Mouse (Mus musculus) inflammation-experienced regulatory T-cells, adult 6 months (primary cell): ENCODE measurements around the gene U90926. TPM values are rescaled to one million over a fixed set of nuclear protein-coding genes. Genes with fewer than 3 reads are reported as not detected.
"Not testable (repeated sequence)": the region's sequence is repeated elsewhere in the genome, so short reads cannot be mapped to it uniquely, and the experiment has no call there.

Source experiments
- ATAC-seq: one replicate; pipeline ENCODE4 v1.8.0; 2017
- polyA plus RNA-seq, 3 experiments: library from polyadenylated mRNA; unstranded; fragments of 100-300 nt; shearing (Covaris generic); gene quantifications; one replicate each; pipeline ENCODE4 v1.2.1; 2017

Gene U90926
- polyA plus RNA-seq, 3 experiments from 2014 or later = not detected

DNA sequence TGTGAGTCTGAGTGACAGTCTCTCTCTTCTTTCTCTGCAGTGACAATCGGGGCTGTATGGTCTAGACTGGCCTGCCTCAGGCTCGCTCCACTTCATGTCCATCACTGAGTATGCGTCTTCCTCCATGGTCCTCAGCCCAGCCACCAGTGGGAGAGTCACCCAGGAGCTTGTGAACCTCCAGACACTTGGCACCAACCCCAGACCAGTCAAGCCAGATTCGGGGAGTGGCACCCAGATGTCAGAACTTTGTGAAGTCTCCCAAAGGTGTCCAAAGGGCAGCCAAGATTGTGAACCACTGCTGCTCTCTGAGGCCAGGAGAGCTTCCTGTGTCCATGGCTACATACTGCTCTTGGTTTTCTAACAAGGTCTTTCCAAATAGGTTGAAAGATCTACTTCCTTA lies 3.0 kb downstream of the U90926 start:
- ATAC-seq = no peak

DNA sequence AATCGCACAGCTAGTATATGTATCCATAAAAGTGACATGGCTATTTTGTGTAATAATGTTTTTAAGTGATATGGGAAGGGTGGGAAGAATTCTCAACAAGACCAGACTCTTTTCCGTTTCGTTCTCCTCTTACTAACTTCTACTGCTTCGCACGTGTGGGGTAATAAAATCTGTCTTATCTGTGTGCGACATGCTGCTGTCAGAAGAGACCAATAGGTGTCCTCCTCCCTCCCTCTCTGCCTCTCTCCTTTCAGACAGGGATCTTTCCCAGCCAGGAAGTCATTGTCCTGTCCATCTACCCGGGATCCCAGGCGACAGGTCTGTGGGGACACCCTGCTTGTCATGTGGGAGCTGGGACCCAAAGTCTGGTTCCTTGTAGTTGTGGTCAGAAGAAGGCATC lies 5.0 kb downstream of the U90926 start:
- ATAC-seq = no peak

DNA sequence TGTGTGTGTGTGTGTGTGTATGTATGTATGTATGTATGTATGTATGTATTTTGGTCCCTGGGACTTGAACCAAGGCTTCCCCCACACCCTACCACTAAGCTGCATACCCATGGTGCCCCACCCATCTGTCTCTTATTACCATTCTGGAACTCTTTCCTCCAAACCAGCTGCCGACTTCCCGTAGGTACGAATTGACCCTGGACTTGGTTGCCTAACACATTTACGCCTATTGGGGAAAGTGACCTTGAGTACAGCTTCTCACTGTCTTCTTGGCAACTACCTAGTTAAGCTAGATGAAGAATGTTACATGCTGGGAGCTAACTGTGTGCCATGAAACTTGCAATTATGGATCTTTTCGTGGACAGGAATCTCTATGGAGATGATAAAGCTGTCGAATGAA lies 9.1 kb downstream of the U90926 start:
- ATAC-seq = no peak

DNA sequence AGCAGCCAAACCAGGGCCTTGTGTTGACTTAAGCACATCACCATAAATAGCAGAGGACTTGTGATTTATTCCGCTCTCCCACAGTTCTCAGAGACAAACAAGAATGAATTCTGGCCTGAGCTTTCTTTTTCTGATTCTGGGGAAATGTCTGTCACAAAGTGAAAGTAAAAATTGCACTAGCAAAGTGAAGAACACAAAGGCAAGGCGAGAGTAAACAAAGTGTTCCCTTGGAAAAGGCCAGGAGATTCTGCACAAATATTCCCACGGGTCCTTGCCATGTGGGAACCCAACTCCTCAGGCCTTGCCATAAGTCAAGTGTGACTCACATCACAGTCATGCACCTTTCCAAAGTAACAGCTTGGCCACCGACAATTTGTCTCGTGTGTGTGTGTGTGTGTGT lies 9.5 kb downstream of the U90926 start:
- no peak for ATAC-seq

DNA sequence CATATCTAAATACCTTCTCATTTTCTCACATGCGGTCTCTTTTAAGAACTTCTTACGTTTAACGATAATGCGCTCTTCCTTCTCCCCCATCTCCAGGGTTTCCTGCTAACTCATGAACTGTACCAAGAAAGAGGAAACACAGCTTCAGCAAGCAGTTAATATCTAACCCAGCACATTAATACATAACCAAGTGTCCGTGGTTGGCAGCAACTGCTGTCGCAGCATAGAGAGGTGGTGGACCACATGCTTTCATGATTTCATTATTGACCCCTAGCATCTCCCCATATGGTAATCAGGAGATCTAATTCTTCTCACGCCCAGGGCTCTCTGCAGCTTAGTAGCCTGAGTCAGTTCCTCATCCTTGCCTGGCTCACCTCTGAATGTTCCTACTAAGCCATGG lies 10.0 kb downstream of the U90926 start:
- no peak for ATAC-seq

DNA sequence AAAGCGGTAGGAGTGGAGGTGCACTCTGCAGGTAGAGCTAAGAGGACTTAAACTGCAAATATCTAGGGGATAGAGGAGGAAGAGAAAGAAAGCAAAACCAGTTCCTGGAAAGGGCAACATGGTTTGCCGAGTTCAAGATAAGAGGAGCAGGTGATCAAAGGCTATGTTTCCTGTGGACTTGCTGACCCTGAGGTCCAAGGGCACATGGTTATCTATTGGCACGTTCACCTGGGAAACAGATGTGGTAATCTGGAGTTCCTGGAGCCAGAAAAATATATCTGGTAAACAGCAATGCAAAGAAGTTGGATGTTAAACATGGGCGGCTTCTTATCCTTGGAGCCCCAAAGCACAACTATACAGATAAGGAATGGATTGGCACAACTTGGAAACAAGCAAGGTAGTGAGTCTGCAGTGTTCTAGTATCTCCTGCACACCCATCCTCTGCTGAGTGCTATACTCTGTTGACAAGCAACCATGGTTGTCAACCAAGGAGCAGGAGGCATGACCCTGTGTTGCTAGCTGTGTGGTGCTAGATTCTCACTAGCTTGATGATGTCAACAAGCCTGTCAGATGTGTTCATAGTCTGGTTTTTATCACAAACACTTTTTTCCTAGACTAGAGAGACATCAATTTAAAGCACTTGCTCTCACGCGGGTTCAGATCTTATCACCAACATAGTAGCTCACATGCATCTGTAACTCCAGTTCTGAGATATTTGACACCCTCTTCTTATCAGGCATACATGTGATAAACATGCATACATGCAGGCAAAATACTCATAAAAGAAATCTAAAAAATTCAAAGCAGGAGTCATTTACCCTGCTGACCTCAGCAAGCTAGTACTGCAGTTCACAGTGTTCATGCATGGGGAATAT lies 10.8 kb downstream of the U90926 start:
- ATAC-seq = peak; percentile 54

DNA sequence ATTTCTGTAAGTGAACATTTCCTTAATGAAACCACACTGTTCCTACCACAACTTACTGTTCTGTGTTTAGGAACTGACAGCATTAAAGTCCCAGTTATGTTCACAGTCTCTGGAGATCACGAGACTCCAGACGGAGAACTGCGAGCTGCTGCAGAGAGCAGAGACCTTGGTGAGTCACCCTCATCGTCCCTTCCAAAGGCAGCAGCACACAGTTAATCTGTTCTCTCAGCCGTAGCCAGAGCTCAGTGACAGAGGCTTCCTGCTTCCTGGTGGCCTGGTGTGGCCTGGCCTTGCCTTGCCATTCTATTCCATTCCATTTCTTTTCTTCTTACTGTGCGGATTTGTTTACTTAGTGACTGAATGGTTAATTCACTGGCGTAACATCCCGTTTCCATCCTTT lies 16.9 kb downstream of the U90926 start:
- no peak for ATAC-seq

DNA sequence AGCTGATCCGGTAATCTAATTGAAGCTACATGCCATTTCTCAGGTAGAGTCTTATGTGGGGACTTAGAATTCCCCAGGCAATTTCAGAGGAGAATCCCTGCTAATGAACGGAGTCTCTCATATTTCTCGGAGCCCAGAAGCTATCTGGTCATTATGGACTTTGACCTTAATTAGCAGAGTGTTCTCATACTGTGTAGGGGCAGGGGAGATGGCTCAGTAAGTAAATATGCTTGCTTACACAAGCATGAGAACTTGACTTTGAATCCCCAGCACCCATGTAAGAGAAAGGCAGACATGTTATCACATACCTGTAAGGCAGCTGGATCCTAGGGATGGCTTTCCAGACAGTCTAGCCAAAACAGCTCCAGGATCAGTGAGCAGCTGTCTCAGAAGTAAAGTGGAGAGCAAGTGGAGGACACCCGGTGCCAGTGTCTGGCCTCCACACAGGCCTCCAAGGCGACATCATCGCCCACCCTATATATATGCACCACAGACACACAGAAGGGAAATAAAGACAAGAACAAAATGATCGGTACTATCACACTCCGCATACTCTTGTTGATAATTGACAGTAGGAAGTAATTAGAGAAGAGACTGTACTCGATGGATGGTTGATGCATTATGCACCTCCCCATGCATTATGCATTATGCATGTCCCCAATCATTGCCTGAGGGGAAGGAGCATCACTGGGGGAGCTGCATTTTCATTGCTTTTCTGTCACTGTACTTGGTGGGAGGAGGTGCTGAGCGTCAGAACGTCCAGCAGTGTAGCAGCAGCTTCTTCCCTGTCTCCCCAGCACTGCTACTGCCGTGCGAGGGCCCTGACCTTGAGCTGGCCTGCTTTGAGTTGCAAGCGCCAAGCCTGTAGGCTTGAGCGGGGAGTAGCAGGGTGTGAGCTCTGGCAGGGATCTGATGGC lies 18.1 kb downstream of the U90926 start:
- no peak for ATAC-seq

DNA sequence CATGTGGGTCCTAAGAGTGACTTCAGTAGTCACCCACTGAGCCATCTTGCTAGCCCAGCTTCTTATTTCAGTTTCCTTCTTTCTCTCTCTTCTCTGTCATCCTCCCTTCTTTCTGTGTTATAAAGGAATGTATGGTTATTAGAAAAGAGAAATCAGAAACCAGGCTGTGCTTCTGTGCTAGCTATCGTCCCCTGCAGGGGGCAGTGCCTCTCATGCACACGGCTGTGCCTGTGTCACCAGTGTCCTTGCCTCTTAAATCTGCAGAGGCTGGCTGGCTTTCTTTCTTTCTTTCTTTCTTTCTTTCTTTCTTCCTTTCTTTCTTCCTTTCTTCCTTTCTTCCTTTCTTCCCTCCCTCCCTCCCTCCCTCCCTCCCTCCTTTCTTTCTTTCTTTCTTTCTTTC lies 19.5 kb downstream of the U90926 start:
- not testable (repeated sequence) for ATAC-seq

DNA sequence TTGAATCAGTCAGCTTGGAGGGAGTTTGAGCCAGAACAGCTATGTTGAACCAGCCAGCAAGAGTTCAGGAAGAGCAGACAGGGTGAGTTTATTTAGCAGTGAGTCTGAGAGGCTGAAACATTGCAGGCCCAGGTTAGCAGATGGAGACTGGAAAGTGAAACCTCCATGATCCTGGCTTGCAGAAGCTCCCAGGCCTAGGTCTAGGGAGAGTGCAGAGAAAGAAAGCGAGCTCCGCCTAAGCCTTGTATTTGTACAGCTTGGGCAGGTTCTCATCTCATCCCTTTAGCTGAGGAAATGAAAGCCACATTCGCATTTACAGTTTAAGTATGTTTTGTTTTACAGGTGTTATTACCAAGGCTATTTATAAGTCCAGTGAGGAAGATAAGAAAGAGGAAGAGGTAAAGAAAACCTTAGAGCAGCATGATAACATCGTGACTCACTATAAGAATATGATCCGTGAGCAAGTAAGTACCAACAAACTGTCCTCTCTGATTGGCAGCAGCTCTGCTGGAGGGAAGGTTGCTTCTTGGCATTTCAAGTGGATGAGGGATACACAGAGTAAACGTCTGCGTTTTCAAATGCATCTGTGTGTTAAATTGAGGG lies 26.2 kb downstream of the U90926 start:
- ATAC-seq = no peak

DNA sequence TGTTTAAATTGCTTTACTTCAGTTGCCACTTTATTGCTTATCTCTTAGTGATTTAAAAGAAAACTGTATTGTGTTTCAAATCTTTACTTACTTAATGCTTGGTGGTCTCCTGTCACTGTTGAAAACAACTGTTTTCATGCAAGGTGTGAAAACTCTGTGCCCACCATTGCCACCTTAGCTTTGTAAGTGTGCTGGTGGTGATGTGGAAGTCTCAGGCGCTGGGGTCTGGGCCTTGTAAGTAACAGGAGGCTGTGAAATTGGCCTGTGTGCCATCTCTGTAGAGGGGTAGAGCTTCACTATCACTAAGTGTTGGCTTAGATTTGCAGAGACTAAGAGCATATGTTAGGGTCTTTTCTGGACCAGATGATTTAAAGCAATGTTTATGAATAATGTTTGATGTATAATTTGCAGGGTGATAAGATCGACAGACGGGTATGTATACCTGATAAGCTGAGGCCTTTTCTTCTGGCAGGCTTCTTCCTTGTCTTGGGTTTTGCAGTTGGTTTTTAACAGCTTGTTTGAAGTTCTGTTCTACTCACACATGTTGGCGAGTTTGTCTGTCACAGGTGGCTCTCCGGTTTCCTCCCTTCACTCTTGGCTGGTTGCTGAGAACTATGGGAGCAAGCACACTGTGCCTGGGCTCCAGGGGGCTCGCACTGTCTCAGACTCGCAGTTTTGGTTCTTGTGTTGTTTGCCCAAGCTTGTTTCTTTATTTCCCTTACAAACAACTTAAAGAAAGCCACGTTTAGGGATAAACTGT lies 32.0 kb downstream of the U90926 start:
- ATAC-seq = no peak

DNA sequence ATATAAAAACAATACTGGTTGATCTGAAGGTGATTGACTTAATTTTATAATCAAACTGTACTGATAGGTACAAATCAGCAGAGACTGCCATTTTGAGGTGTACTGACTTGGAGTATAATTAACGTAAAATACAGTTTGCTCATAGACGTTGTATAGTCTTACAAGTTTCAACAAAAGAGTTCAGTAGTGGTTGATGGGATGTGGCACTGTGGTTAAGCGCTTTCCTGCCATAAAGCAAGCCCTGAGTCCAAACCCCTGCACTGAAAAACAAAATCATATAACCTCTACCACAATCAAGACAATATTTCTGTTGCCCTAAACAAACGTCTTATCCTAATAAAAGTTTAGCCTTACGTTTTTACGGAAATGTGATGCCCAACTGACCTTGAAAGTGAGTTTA lies 49.2 kb downstream of the U90926 start:
- ATAC-seq = no peak

Other genes with a start within 250 kb of the U90926 start
- not detected for gene Odaph, start 227.9 kb downstream of the U90926 start, polyA plus RNA-seq
- 1 to 10 TPM; 1.6 to 3.8 (median 3.6) TPM for gene Cdkl2, start 171.5 kb downstream of the U90926 start, polyA plus RNA-seq
- 100 to 1,000 TPM; 225 to 265 (median 245) TPM for gene G3bp2, start 131.7 kb downstream of the U90926 start, polyA plus RNA-seq
- 10 to 100 TPM; 31.3 to 36.7 (median 34.4) TPM for gene Uso1, start 77.5 kb downstream of the U90926 start, polyA plus RNA-seq
- gene Ppef2, start 40.9 kb upstream of the U90926 start, polyA plus RNA-seq = under 1 TPM; 0.20 to 0.44 (median 0.33) TPM
- gene Naaa, start 62.8 kb upstream of the U90926 start, polyA plus RNA-seq = 10 to 100 TPM; 10.3 to 13.2 (median 11.2) TPM
- gene Sdad1, start 95.1 kb upstream of the U90926 start, polyA plus RNA-seq = 10 to 100 TPM; 30.5 to 59.4 (median 50.2) TPM
- gene Cxcl9, start 112.7 kb upstream of the U90926 start, polyA plus RNA-seq = under 1 TPM in 1 of 3 experiments, not detected in 2; 0.99 TPM
- gene Art3, start 116.4 kb upstream of the U90926 start, polyA plus RNA-seq = 10 to 100 TPM in 2 of 3 experiments, 1 to 10 TPM in 1; 8.3 to 26.9 (median 19.1) TPM
- 10 to 100 TPM; 18.3 to 32.3 (median 19.9) TPM for gene Cxcl10, start 133.5 kb upstream of the U90926 start, polyA plus RNA-seq
- gene Nup54, start 219.8 kb upstream of the U90926 start, polyA plus RNA-seq = 10 to 100 TPM; 32.4 to 55.2 (median 40.2) TPM